Mouse (Mus musculus) limb, embryonic 15.5 days (tissue): ENCODE data around the gene Ksr1. TPM values are rescaled to one million over a fixed set of nuclear protein-coding genes. Genes with fewer than 3 reads are reported as not detected.

Experiments
- ATAC-seq: fragments of 200-750 bp; cut with Nextera tagmentation; 2 replicates; pipeline ENCODE4 v1.8.0; 2017; ENCODE audit warnings: low read depth, moderate TSS enrichment; ENCODE audit not compliant: insufficient number of reproducible peaks, low FRiP score, low TSS enrichment
- H3K27ac ChIP-seq: fragments of 300-500 bp; sonication (generic); 2 replicates; pipeline ENCODE4 v1.5.1; 2015; ENCODE audit warnings: moderate library complexity, mild to moderate bottlenecking, inconsistent platforms
- H3K27me3 ChIP-seq: fragments of 300-500 bp; sonication (generic); 2 replicates; pipeline ENCODE4 v1.6.1; 2015; ENCODE audit warnings: inconsistent platforms
- H3K36me3 ChIP-seq: fragments of 300-500 bp; sonication (generic); 2 replicates; pipeline ENCODE4 v1.6.1; 2015; ENCODE audit warnings: inconsistent platforms
- H3K4me1 ChIP-seq: fragments of 300-500 bp; sonication (generic); 2 replicates; pipeline ENCODE4 v1.6.1; 2015; ENCODE audit warnings: inconsistent platforms
- H3K4me2 ChIP-seq: fragments of 300-500 bp; sonication (generic); 2 replicates; pipeline ENCODE4 v1.6.1; 2015; ENCODE audit warnings: mild to moderate bottlenecking, inconsistent platforms
- H3K4me3 ChIP-seq: fragments of 300-500 bp; sonication (generic); 2 replicates; pipeline ENCODE4 v1.5.1; 2015; ENCODE audit warnings: mild to moderate bottlenecking, inconsistent platforms
- H3K9ac ChIP-seq: fragments of 300-500 bp; sonication (generic); 2 replicates; pipeline ENCODE4 v1.6.1; 2015; ENCODE audit warnings: inconsistent platforms
- H3K9me3 ChIP-seq: fragments of 300-500 bp; sonication (generic); 2 replicates; pipeline ENCODE4 v1.6.1; 2016; ENCODE audit warnings: inconsistent platforms
- WGBS: fragments of 180-500 bp; shearing (Covaris S2); methylation state at CpG from one replicate; pipeline ENCODE4 v1.1.7; 2015; 5-methylcytosine and 5-hydroxymethylcytosine counted together
- polyA plus RNA-seq: library from polyadenylated mRNA; unstranded; fragments of >200 nt; fragmentation: Nextera tagmentation; extraction: Ambion mirVana; gene quantifications from 2 replicates; pipeline ENCODE4 v1.2.1, GENCODE M21; 2015

The Ksr1 gene
- polyA plus RNA-seq, 1 experiment from 2014 or later, result 4.0 TPM

GRCm38 (mm10) chr11:79102280-79102679, 43.9 kb downstream of the Ksr1 start:
- H3K4me2 ChIP-seq, result no peak overlapping the region
- H3K9ac ChIP-seq, result no peak overlapping the region
- no peaks in the 10 kb centered on the region for H3K27me3 ChIP-seq
- 71% methylated on average over 4 of the region's 4 CpGs for WGBS
- H3K36me3 ChIP-seq, result no peaks in the 10 kb centered on the region
- no peak for ATAC-seq
- H3K9me3 ChIP-seq, result no peaks in the 10 kb centered on the region
- no peak overlapping the region for H3K4me3 ChIP-seq
- peak overlapping the region; percentile 52; the same call in 1 of the 2 replicates for H3K27ac ChIP-seq
- H3K4me1 ChIP-seq, result peaks cover 39% of the 10 kb centered on the region

GRCm38 (mm10) chr11:79101568-79101967, 44.6 kb downstream of the Ksr1 start:
- Histone ChIP-seq H3K4me3 (no peak overlapping the region), H3K36me3 (no peaks in the 10 kb centered on the region), H3K27ac (no peak overlapping the region), H3K27me3 (no peaks in the 10 kb centered on the region), H3K9ac (no peak overlapping the region), H3K4me2 (no peak overlapping the region), H3K4me1 (peaks cover 39% of the 10 kb centered on the region), H3K9me3 (no peaks in the 10 kb centered on the region)
- 86% methylated on average over 6 of the region's 6 CpGs for WGBS
- ATAC-seq, result no peak

GRCm38 (mm10) chr11:79099032-79099431, 47.2 kb downstream of the Ksr1 start:
- no peaks in the 10 kb centered on the region for H3K9me3 ChIP-seq
- no peak overlapping the region for H3K4me2 ChIP-seq
- no peaks in the 10 kb centered on the region for H3K36me3 ChIP-seq
- H3K4me1 ChIP-seq, result peaks cover 47% of the 10 kb centered on the region
- no peak for ATAC-seq
- no peak overlapping the region for H3K4me3 ChIP-seq
- H3K9ac ChIP-seq, result no peak overlapping the region
- no peak overlapping the region for H3K27ac ChIP-seq
- 66% methylated on average over 8 of the region's 8 CpGs for whole genome bisulfite sequencing
- no peaks in the 10 kb centered on the region for H3K27me3 ChIP-seq

- H3K9ac ChIP-seq, result no peak overlapping the region
- ATAC-seq, result no peak
- H3K4me1 ChIP-seq, result peaks cover 44% of the 10 kb centered on the region
- H3K4me2 ChIP-seq, result no peak overlapping the region
- 82% methylated on average over 7 of the region's 7 CpGs for WGBS
- H3K27ac ChIP-seq, result no peak overlapping the region
- H3K4me3 ChIP-seq, result no peak overlapping the region
- H3K9me3 ChIP-seq, result no peaks in the 10 kb centered on the region
- no peaks in the 10 kb centered on the region for H3K36me3 ChIP-seq
- no peaks in the 10 kb centered on the region for H3K27me3 ChIP-seq
These were observed 48.5 kb downstream of the Ksr1 start for GRCm38 (mm10) chr11:79097736-79098135.

- H3K9me3 ChIP-seq, result no peaks in the 10 kb centered on the region
- H3K27ac ChIP-seq, result no peak overlapping the region
- 58% methylated on average over 5 of the region's 5 CpGs for WGBS
- H3K4me3 ChIP-seq, result no peak overlapping the region
- H3K36me3 ChIP-seq, result no peaks in the 10 kb centered on the region
- peaks cover 44% of the 10 kb centered on the region for H3K4me1 ChIP-seq
- H3K4me2 ChIP-seq, result no peak overlapping the region
- H3K9ac ChIP-seq, result no peak overlapping the region
- no peak for ATAC-seq
- no peaks in the 10 kb centered on the region for H3K27me3 ChIP-seq
These were observed 49.5 kb downstream of the Ksr1 start for GRCm38 (mm10) chr11:79096673-79097072.

- Histone ChIP-seq H3K4me2 (no peak overlapping the region), H3K4me3 (no peak overlapping the region), H3K27me3 (no peaks in the 10 kb centered on the region), H3K9ac (no peak overlapping the region), H3K27ac (peak overlapping the region; percentile 81), H3K36me3 (no peaks in the 10 kb centered on the region), H3K4me1 (peaks cover 44% of the 10 kb centered on the region), H3K9me3 (no peaks in the 10 kb centered on the region)
- ATAC-seq, result no peak
- 55% methylated on average over 2 of the region's 2 CpGs for WGBS
These were observed 50.5 kb downstream of the Ksr1 start for GRCm38 (mm10) chr11:79095713-79096112.

GRCm38 (mm10) chr11:79094727-79095126, 51.5 kb downstream of the Ksr1 start:
- Histone ChIP-seq H3K27ac (peak overlapping the region; percentile 81), H3K4me1 (peaks cover 48% of the 10 kb centered on the region), H3K27me3 (no peaks in the 10 kb centered on the region), H3K9me3 (no peaks in the 10 kb centered on the region), H3K4me3 (no peak overlapping the region), H3K4me2 (no peak overlapping the region), H3K36me3 (no peaks in the 10 kb centered on the region), H3K9ac (no peak overlapping the region)
- WGBS, result 18% methylated on average over 5 of the region's 5 CpGs
- ATAC-seq, result no peak

GRCm38 (mm10) chr11:79093986-79094695, 52.1 kb downstream of the Ksr1 start:
- ATAC-seq, result no peak
- Histone ChIP-seq H3K4me3 (no peak overlapping the region), H3K9ac (no peak overlapping the region), H3K27ac (peak overlapping the region; percentile 81), H3K4me2 (no peak overlapping the region), H3K27me3 (no peaks in the 10 kb centered on the region), H3K36me3 (no peaks in the 10 kb centered on the region), H3K4me1 (peaks cover 51% of the 10 kb centered on the region), H3K9me3 (no peaks in the 10 kb centered on the region)
- WGBS, result 75% methylated on average over 10 of the region's 10 CpGs

GRCm38 (mm10) chr11:79093386-79093906, 52.8 kb downstream of the Ksr1 start:
- Histone ChIP-seq H3K9ac (no peak overlapping the region), H3K27me3 (no peaks in the 10 kb centered on the region), H3K36me3 (no peaks in the 10 kb centered on the region), H3K4me2 (no peak overlapping the region), H3K4me1 (peaks cover 46% of the 10 kb centered on the region), H3K27ac (no peak overlapping the region), H3K9me3 (no peaks in the 10 kb centered on the region), H3K4me3 (no peak overlapping the region)
- ATAC-seq, result no peak
- 77% methylated on average over 15 of the region's 15 CpGs for WGBS

GRCm38 (mm10) chr11:79092802-79093201, 53.4 kb downstream of the Ksr1 start:
- Histone ChIP-seq H3K4me1 (peaks cover 48% of the 10 kb centered on the region), H3K27me3 (no peaks in the 10 kb centered on the region), H3K9ac (no peak overlapping the region), H3K4me2 (no peak overlapping the region), H3K36me3 (no peaks in the 10 kb centered on the region), H3K27ac (no peak overlapping the region), H3K9me3 (no peaks in the 10 kb centered on the region), H3K4me3 (no peak overlapping the region)
- no peak for ATAC-seq
- WGBS, result 74% methylated on average over 7 of the region's 7 CpGs

- 79% methylated on average over 6 of the region's 6 CpGs for WGBS
- Histone ChIP-seq H3K27ac (no peak overlapping the region), H3K27me3 (no peaks in the 10 kb centered on the region), H3K4me2 (no peak overlapping the region), H3K4me3 (no peak overlapping the region), H3K36me3 (no peaks in the 10 kb centered on the region), H3K4me1 (peaks cover 50% of the 10 kb centered on the region), H3K9ac (no peak overlapping the region), H3K9me3 (no peaks in the 10 kb centered on the region)
- ATAC-seq, result no peak
These were observed 54.0 kb downstream of the Ksr1 start for GRCm38 (mm10) chr11:79092245-79092644.

- ATAC-seq, result no peak
- no peak overlapping the region for H3K4me2 ChIP-seq
- peak overlapping the region; percentile 67 for H3K27ac ChIP-seq
- no peak overlapping the region for H3K4me3 ChIP-seq
- no peaks in the 10 kb centered on the region for H3K36me3 ChIP-seq
- peaks cover 31% of the 10 kb centered on the region for H3K4me1 ChIP-seq
- WGBS, result 43% methylated on average over 1 of the region's 1 CpGs
- no peaks in the 10 kb centered on the region for H3K27me3 ChIP-seq
- H3K9me3 ChIP-seq, result no peaks in the 10 kb centered on the region
- no peak overlapping the region for H3K9ac ChIP-seq
These were observed 56.5 kb downstream of the Ksr1 start for GRCm38 (mm10) chr11:79089756-79090155.
